Mouse (Mus musculus) gastrocnemius, adult 2 months (tissue): ENCODE measurements around the gene Pip5k1c. TPM values are rescaled to one million over a fixed set of nuclear protein-coding genes. Genes with fewer than 3 reads are reported as not detected.

ENCODE experiments used
- DNase-seq: peaks from one replicate; pipeline ENCODE4 v3.0.0; 2022
- H3K27ac ChIP-seq: fragments of 200-600 bp; 2 replicates; pipeline ENCODE4 v1.8.1; 2022; ENCODE audit warnings: mild to moderate bottlenecking
- H3K4me3 ChIP-seq: fragments of 200-600 bp; 2 replicates; pipeline ENCODE4 v1.8.1; 2022; ENCODE audit warnings: mild to moderate bottlenecking, moderate library complexity
- CTCF ChIP-seq: fragments of 200-600 bp; IDR thresholded peaks from 2 replicates; pipeline ENCODE4 v1.8.1; 2022; ENCODE audit warnings: antibody characterized with exemption, mild to moderate bottlenecking, moderate library complexity
- intact Hi-C: fragments of 180-260 bp; cut with DNase I; formaldehyde crosslinking; loops from one replicate; pipeline ENCODE4 v1.15.1; 2025
- long read RNA-seq, 2 experiments: library from polyadenylated mRNA; stranded (forward); transcript quantifications; one replicate each; pipeline ENCODE4 v2.0.0; 2021
- total RNA-seq, 2 experiments: library from RNA; stranded (reverse); gene quantifications; 2 replicates each; pipeline ENCODE4 v1.2.3; 2021

Pip5k1c gene
- 10 to 100 TPM; 20.7 to 25.0 TPM for total RNA-seq
- long read RNA-seq, experiment 1, full-length matches to known transcripts = 21 of 27 reads
- long read RNA-seq, experiment 1, partial matches to known transcripts = 4 of 27 reads
- long read RNA-seq, experiment 1, other reads (novel, unspliced or antisense) = 2 of 27 reads
- long read RNA-seq, experiment 2, full-length matches to known transcripts = 21 of 35 reads
- long read RNA-seq, experiment 2, partial matches to known transcripts = 7 of 35 reads
- long read RNA-seq, experiment 2, other reads (novel, unspliced or antisense) = 7 of 35 reads

GRCm38 (mm10) chr10:81292554-81293333 is at the start of gene Pip5k1c:
Gene Pip5k1c (plus strand): TSS chr10:81292963.
- DNase-seq = peak; percentile 99
- Histone ChIP-seq H3K4me3 (peak within 1 kb of the TSS; percentile 90), H3K27ac (peak within 1 kb of the TSS; percentile 95)
- peak; percentile 89 for TF ChIP-seq CTCF
- intact Hi-C loops = loop anchor here (2.0 to 5.0 kb wide), 2 partner anchors 26 to 60 kb away; partner anchors contain the start of gene Hmg20b

GRCm38 (mm10) chr10:81244146-81244545 is 48.6 kb upstream of the Pip5k1c start:
- Histone ChIP-seq H3K4me3 (no peak overlapping the region), H3K27ac (no peak overlapping the region)
- no peak for DNase-seq
- no peak for TF ChIP-seq CTCF
- intact Hi-C loops = no loop called here

- no peak overlapping the region for H3K27ac ChIP-seq
- TF ChIP-seq CTCF = no peak; the same call in 1 of the 2 replicates
- intact Hi-C loops = no loop called here
- H3K4me3 ChIP-seq = no peak overlapping the region
- peak; percentile 86 for DNase-seq
Measured at GRCm38 (mm10) chr10:81244595-81244994, 48.2 kb upstream of the Pip5k1c start.

GRCm38 (mm10) chr10:81245166-81245565 is 47.6 kb upstream of the Pip5k1c start:
- intact Hi-C loops = no loop called here
- H3K27ac ChIP-seq = no peak overlapping the region
- H3K4me3 ChIP-seq = no peak overlapping the region
- no peak for TF ChIP-seq CTCF
- peak; percentile 18 for DNase-seq

GRCm38 (mm10) chr10:81247804-81248203 is 45.0 kb upstream of the Pip5k1c start:
- no peak overlapping the region for H3K4me3 ChIP-seq
- TF ChIP-seq CTCF = no peak
- H3K27ac ChIP-seq = no peak overlapping the region
- intact Hi-C loops = no loop called here
- DNase-seq = no peak

- intact Hi-C loops = no loop called here
- DNase-seq = no peak
- no peak for TF ChIP-seq CTCF
Measured at GRCm38 (mm10) chr10:81249442-81249841, 43.3 kb upstream of the Pip5k1c start.

GRCm38 (mm10) chr10:81252424-81253419 is 40.0 kb upstream of the Pip5k1c start, which contains the start of gene Matk:
Gene Matk (plus strand): TSS chr10:81252935.
- DNase-seq = no peak
- TF ChIP-seq CTCF = no peak
- intact Hi-C loops = no loop called here
- Histone ChIP-seq H3K27ac (no peak within 1 kb of the TSS), H3K4me3 (no peak within 1 kb of the TSS)

More at GRCm38 (mm10) chr10:81249442-81249841, 43.3 kb upstream of the Pip5k1c start:
- H3K27ac ChIP-seq = no peak overlapping the region
- H3K4me3 ChIP-seq = no peak overlapping the region

GRCm38 (mm10) chr10:81254886-81255285 is 37.9 kb upstream of the Pip5k1c start:
- H3K4me3 ChIP-seq = no peak overlapping the region
- intact Hi-C loops = no loop called here
- DNase-seq = no peak

GRCm38 (mm10) chr10:81257158-81258039 is 35.4 kb upstream of the Pip5k1c start:
- no peak for DNase-seq
- peak overlapping the region; percentile 60 for H3K4me3 ChIP-seq
- no peak for TF ChIP-seq CTCF

More at GRCm38 (mm10) chr10:81254886-81255285, 37.9 kb upstream of the Pip5k1c start:
- H3K27ac ChIP-seq = no peak overlapping the region
- no peak for TF ChIP-seq CTCF

GRCm38 (mm10) chr10:81259225-81259884 is 33.4 kb upstream of the Pip5k1c start:
- intact Hi-C loops = no loop called here
- H3K27ac ChIP-seq = no peak overlapping the region
- H3K4me3 ChIP-seq = no peak overlapping the region
- DNase-seq = no peak
- no peak for TF ChIP-seq CTCF

More at GRCm38 (mm10) chr10:81257158-81258039, 35.4 kb upstream of the Pip5k1c start:
- intact Hi-C loops = no loop called here
- H3K27ac ChIP-seq = no peak overlapping the region

GRCm38 (mm10) chr10:81261025-81261424 is 31.7 kb upstream of the Pip5k1c start:
- Histone ChIP-seq H3K4me3 (no peak overlapping the region), H3K27ac (no peak overlapping the region)
- intact Hi-C loops = loop anchor here (10.0 kb wide), 1 partner anchor 826 kb away; the partner anchor contains the start of gene Tcf3
- no peak for DNase-seq
- no peak for TF ChIP-seq CTCF
